Mouse (Mus musculus): ENCODE results near the gene Dnah14. TPM values are rescaled to one million over a fixed set of nuclear protein-coding genes. Genes with fewer than 3 reads are reported as not detected.

Dnah14 gene
- 1.9 and 2.2 TPM in 2 replicates for polyA plus RNA-seq (2016; fragmentation: Nextera tagmentation; extraction: Ambion mirVana)

DNA sequence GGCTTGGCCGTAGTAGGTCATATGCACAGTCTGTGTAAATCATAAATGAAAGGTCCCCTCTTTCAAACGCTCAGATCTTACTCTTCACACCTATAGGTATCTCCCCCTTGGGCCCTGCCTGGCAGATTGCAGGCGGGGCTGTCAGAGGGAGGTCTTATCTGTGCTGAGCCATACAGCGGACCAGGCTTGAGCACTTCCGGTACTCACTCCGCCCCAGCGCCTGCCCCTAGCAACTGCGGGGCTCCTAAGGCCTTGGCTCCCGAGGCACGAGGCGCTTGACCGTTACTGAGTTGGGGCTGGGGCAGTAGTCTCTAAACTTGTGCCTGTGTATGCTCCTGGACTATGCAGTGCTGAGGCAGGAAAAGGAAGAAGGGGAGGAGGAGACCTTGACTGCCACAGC lies at the start of gene Dnah14:
Gene Dnah14 (plus strand): TSS at position 238 of the 400 bp plus-strand sequence.
- Histone ChIP-seq H3K36me3 (replicated peaks) (no peaks in the 10 kb centered on the region), H3K27me3 (no peaks in the 10 kb centered on the region), H3K4me3 (replicated peaks) (no peak within 1 kb of the TSS), H3K9ac (no peak within 1 kb of the TSS), H3K27ac (no peak within 1 kb of the TSS), H3K9me3 (no peaks in the 10 kb centered on the region), H3K4me1 (no peaks in the 10 kb centered on the region), H3K4me2 (no peak within 1 kb of the TSS)
- 83% methylated on average over 12 of the region's 12 CpGs for WGBS
- no peak for ATAC-seq (ENCODE audit: low FRiP score)

DNA sequence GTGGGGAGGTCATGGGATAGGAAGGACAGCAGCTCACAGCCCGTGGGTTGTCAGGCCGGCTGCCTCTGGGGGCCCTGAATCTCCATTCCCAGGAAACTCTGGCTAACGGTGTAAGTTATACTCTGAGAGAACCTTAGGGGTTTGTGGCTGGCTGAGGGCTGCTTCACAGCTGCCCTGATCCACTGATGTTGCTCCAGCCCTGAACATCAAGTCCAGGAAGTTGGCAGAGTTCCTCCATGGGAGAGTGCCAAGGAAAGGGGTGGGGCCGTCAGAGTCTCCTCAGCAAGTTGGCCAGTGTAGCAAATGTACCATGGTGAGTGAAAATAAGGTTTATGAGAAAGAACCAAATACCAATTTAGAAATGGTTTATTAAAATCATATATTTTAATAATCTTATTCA lies 47.0 kb upstream of the Dnah14 start:
- H3K27me3 ChIP-seq = no peaks in the 10 kb centered on the region
- no peak overlapping the region for H3K4me3 ChIP-seq (replicated peaks)
- 81% methylated on average over 4 of the region's 4 CpGs for WGBS
- H3K27ac ChIP-seq = no peak overlapping the region
- no peak overlapping the region for H3K9ac ChIP-seq
- H3K36me3 ChIP-seq (replicated peaks) = no peaks in the 10 kb centered on the region
- no peak for ATAC-seq (ENCODE audit: low FRiP score)
- H3K9me3 ChIP-seq = no peaks in the 10 kb centered on the region
- no peak overlapping the region for H3K4me2 ChIP-seq
- H3K4me1 ChIP-seq = no peaks in the 10 kb centered on the region

DNA sequence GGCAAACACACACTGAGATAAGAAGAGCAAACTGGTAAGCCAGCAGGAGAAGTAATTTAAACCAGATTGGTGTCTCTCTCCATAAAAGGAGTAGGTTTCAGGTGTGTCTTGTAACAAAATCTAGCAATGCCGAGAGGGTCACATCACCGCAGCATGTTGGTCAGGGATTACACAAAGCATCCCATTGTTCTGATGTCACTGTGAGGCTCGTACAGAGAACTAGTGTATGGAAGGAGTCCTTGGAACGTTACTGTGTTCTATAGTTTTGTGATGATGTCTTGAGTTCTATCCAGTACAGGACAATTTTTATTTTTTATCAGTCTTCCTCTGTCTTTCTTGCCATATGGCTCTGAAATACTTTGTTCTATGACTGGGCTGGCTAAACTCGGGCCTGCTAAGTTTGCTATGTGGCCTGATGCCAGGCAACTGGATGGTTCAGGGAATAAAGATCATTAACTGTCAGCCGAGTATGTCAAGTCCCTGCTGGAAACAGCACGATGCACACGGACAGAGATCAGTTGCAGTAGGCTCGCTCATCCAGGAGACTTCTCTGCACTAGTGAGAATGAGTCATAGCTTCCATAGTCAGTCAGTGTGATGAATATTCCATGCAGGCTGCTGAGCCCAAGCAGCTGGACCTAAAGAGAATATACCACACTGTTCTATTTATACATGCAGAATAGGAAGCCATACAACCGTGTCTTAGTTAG lies 41.0 kb upstream of the Dnah14 start:
- H3K4me3 ChIP-seq (replicated peaks) = no peak overlapping the region
- no peak overlapping the region for H3K27ac ChIP-seq
- no peak for ATAC-seq (ENCODE audit: low FRiP score)
- H3K27me3 ChIP-seq = no peaks in the 10 kb centered on the region
- no peaks in the 10 kb centered on the region for H3K9me3 ChIP-seq
- no peak overlapping the region for H3K4me2 ChIP-seq
- 66% methylated on average over 10 of the region's 10 CpGs for WGBS
- no peak overlapping the region for H3K9ac ChIP-seq
- no peaks in the 10 kb centered on the region for H3K4me1 ChIP-seq
- H3K36me3 ChIP-seq (replicated peaks) = no peaks in the 10 kb centered on the region

DNA sequence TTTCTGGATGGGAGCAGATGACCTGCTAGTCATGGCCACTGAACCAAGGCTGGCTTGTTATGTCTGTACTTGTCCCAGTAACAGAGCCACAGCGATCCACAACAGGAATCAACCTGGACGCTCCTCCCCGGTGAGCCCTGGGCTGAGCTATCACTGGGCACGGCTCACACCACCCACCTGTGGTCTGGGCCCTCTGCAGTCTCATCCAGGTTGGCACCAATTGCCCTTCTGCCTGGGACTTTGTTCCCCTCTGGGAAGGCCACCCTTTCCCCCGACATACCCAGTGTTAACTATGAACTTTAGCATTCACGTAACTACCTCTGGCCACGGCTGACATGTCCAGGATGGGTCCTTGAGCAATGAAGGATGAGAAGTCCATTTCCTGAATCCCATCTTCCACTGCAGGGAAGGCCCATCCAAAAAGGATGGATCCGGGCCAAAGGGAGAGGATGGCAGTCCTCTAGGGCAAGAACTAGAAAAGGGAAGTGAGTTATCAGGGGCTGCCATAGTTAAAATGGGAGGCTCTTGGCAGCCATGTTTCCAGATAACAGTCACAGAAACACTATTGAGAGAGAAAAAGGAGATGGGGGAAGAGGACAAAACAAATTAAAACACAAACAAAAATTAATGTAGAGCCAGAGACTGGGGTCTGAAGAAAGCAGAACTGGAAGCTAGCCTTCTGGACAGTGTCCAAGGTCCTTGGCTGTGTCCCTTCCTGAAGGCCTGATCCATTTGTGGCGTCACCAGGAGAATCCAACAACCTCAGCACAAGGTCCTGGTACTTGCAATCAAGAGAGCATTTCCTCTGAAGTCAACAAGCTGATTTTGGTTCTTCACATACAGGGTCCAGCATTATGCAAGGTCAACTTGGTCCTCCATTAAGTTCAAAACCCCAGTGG lies 38.5 kb upstream of the Dnah14 start:
- no peak overlapping the region for H3K4me3 ChIP-seq (replicated peaks)
- H3K9ac ChIP-seq = no peak overlapping the region
- H3K9me3 ChIP-seq = no peaks in the 10 kb centered on the region
- no peak for ATAC-seq (ENCODE audit: low FRiP score)
- H3K36me3 ChIP-seq (replicated peaks) = no peaks in the 10 kb centered on the region
- H3K27ac ChIP-seq = no peak overlapping the region
- H3K4me1 ChIP-seq = no peaks in the 10 kb centered on the region
- 94% methylated on average over 9 of the region's 9 CpGs for WGBS
- no peaks in the 10 kb centered on the region for H3K27me3 ChIP-seq
- H3K4me2 ChIP-seq = no peak overlapping the region

DNA sequence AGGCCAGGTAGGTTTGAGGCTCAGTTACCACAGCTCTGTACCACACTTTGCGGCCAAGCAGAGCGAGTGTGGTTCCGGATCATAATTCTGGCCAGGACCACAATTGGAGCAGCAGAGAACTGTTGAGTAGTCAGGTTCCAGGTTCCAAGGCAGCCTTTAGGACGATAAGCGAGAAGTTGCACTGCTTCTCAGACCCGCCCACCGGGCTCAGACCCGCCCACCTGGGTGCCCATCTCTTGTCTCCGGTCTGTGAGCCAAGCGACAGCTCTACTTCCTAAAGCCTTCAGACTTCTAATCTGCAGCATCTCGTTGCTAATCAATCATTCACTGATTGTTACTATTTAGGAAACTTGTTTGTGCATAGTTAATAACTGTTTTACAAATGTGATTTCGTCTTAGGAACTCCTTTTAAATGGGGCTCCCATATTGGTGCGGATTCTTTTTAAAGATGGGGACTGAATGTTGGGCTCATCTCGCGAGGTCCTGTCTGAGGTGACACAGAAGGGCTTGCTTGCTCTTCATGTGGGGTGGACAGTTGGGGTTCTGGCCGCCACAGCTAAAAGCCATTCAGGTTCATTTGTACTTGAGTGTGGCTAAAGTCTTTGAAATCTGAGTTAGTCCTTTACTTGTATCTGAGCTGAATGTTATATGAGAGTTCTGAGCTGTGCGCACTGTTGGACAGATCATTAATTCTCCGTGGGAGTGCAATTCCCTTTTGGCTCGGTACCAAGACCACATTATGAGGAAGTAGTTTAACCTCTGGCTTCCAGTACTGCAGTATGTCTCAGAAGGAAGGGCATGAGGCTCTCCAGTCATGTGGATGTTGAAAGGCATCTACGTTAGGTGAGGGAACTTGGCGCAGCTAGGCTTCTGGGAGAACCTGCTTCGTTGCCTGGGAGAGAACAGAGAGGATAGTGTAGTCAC lies 36.3 kb upstream of the Dnah14 start:
- Histone ChIP-seq H3K9me3 (no peaks in the 10 kb centered on the region), H3K27me3 (0 out of 2 replicates have a peak, but pooled peaks cover 6% of the 10 kb centered on the region), H3K27ac (no peak overlapping the region), H3K4me2 (no peak overlapping the region), H3K4me3 (replicated peaks) (no peak overlapping the region), H3K36me3 (replicated peaks) (no peaks in the 10 kb centered on the region), H3K9ac (no peak overlapping the region), H3K4me1 (peaks cover 1% of the 10 kb centered on the region; the same call in 1 of the 2 replicates)
- ATAC-seq (ENCODE audit: low FRiP score) = no peak
- WGBS = 77% methylated on average over 22 of the region's 22 CpGs

DNA sequence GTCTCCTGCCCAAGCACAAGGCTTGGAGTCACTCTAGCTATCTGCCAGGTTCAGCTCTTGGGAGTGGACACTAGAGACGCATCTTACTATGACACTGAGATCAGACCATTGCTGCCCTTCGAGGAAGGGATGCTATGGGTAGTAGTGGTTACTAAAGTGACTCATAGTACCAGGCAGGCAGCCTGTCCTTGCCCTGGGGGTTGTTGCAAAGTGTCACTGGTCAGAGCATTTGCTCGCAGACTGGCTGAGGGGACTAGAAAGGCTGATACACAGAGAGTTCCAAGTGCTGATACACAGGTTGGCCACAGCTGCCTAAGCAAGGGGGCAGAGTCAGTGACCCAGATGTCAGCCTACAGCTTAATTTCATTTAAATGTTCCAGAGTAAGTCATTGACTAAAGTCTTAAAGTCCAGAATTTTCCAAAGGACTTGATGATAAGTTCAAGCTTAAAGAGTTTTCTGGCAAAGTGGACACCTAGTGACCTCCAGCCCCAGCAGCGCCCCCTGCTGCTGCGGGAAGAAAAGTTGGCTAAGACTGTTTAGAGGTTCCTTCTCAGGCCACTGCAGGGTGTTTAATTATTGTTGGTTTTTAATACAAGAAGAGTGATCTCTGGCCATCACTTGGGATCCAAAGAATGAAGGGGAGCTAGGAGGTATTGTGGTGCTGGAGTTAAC lies 32.5 kb upstream of the Dnah14 start:
- ATAC-seq (ENCODE audit: low FRiP score) = no peak
- Histone ChIP-seq H3K27me3 (0 out of 2 replicates have a peak, but pooled peaks cover 6% of the 10 kb centered on the region), H3K9me3 (no peaks in the 10 kb centered on the region), H3K36me3 (replicated peaks) (no peaks in the 10 kb centered on the region), H3K27ac (no peak overlapping the region), H3K4me2 (no peak overlapping the region), H3K4me1 (peaks cover 3% of the 10 kb centered on the region; the same call in 1 of the 2 replicates), H3K9ac (no peak overlapping the region), H3K4me3 (replicated peaks) (no peak overlapping the region)
- 69% methylated on average over 5 of the region's 5 CpGs for WGBS

DNA sequence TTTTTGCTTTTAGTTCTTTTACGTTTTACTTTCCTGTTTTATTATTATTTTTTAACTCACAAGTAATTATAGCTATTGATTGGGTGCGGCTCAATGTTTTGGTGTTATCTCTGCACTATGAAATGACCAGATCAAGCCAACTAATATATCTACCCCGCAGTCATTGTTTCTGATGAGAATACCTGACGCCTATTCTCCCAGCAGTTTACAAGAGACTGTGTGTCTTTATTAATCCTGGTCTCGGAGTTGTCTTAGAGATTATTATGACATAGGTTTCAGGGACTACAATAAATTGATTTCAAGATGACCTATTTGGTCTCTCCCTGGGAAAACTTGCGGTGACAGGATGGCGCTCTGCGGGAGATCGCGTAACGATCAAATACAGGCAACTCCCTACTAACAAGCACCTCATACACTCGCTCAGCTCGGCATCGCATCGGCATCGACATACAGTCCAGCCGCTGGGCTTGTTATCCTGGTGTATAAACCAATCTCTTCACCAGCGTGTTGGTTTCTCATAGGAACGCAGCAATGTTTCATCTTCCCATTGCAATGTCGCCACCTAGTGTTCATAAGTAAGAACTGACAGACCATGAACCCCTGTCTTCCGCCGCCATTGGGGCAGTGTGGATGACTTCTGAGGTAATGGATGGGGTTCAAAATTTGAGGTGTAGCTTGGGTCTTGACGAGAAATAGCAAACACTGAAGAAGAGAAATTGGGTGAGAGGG lies 31.2 kb upstream of the Dnah14 start:
- Histone ChIP-seq H3K9ac (no peak overlapping the region), H3K27me3 (0 out of 2 replicates have a peak, but pooled peaks cover 6% of the 10 kb centered on the region), H3K4me1 (peaks cover 3% of the 10 kb centered on the region; the same call in 1 of the 2 replicates), H3K36me3 (replicated peaks) (no peaks in the 10 kb centered on the region), H3K4me3 (replicated peaks) (no peak overlapping the region), H3K9me3 (no peaks in the 10 kb centered on the region), H3K27ac (no peak overlapping the region), H3K4me2 (peak overlapping the region; percentile 34)
- WGBS = 27% methylated on average over 23 of the region's 23 CpGs
- ATAC-seq (ENCODE audit: low FRiP score) = peak; percentile 86

DNA sequence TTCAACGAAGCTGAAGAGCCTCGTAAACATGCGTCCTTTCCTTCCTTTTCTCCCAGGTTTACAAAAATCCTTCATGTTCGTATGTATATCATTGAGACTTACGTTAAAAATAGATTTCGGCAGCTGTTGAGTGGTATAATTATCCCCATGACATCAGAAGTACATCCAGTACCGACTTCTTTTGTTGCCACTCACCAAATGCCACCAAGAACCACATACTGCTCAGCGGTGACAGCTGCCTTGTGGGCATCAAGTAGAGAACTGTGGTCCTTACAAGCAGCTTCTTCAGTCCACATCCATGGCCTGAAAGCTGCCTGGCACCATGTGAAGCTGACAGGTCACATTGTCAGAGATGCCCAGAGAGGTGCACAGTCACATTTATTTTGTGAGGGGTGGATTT lies 26.4 kb upstream of the Dnah14 start:
- 82% methylated on average over 8 of the region's 8 CpGs for WGBS
- H3K4me1 ChIP-seq = peaks cover 12% of the 10 kb centered on the region; the same call in 1 of the 2 replicates
- ATAC-seq (ENCODE audit: low FRiP score) = no peak

DNA sequence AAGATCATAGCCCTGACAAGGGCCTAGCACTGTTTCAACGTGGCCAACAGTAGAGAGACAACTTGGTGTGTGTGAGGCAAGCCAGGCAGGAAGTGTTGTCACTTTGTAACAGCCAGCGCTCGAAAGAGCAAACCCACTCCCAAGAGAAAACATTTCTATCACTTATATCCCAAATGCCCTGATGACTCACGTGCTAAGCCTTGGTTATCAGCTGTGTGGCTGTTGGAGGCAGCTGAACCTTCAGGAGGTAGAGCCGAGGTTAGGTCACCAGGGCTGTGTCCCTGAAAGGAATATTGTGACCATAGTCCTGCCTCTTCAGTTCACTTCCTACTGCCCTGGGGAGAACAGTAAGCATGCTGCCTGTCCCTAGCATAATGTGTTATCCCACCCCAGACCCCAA lies 25.5 kb upstream of the Dnah14 start:
- Histone ChIP-seq H3K4me1 (peaks cover 8% of the 10 kb centered on the region; the same call in 1 of the 2 replicates), H3K36me3 (replicated peaks) (no peaks in the 10 kb centered on the region), H3K9ac (no peak overlapping the region), H3K4me3 (replicated peaks) (no peak overlapping the region), H3K9me3 (no peaks in the 10 kb centered on the region), H3K27me3 (no peaks in the 10 kb centered on the region), H3K27ac (no peak overlapping the region), H3K4me2 (no peak overlapping the region)
- no peak for ATAC-seq (ENCODE audit: low FRiP score)
- WGBS = 75% methylated on average over 5 of the region's 5 CpGs

More for the DNA sequence above, 26.4 kb upstream of the Dnah14 start:
- Histone ChIP-seq H3K4me3 (replicated peaks) (no peak overlapping the region), H3K36me3 (replicated peaks) (no peaks in the 10 kb centered on the region), H3K9me3 (no peaks in the 10 kb centered on the region), H3K9ac (no peak overlapping the region), H3K4me2 (no peak overlapping the region), H3K27ac (no peak overlapping the region), H3K27me3 (no peaks in the 10 kb centered on the region)

DNA sequence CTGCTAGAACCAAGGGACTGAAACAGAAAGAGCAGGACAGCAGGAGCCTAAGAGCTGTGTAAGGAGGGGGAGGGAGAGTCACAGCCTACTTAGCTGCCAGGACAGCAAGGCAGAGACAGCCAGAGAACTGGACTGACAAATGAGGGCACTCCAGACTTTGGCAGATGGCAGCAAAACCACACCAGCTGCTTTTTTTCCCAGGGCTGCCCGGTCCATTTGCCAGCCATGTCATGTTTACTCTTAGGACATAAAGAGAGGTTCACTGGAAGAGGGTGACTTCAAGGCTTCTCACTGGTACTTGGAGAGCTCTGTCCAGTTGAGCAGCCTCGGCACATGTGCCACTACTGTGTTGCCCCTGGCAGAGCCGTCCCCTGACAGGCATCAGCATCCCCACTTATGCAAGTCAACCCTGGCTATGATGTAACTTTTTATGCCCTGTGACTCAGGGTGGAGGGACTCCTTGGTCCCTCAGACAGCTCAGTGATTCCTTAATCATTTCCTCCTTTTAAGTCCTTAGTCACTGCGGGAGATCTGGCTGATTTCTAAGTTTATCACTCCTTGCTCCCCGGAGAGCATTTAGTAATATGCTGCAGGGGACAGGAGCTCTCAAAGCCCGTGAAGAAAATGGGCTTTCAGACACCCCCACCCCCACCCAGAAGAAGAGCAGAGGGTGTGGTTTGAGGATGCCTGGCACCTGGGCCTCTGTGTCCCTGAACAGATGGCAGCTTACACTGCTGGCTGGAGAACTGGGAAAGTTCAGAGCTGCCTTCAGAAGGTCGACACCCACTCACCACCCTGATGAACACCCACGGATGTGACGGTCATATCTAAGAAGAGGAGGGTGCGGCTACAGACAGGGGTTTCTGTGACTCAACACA lies 23.6 kb upstream of the Dnah14 start:
- no peaks in the 10 kb centered on the region for H3K27me3 ChIP-seq
- no peak for ATAC-seq (ENCODE audit: low FRiP score)
- peaks cover 8% of the 10 kb centered on the region; the same call in 1 of the 2 replicates for H3K4me1 ChIP-seq
- no peaks in the 10 kb centered on the region for H3K9me3 ChIP-seq
- 44% methylated on average over 10 of the region's 10 CpGs for WGBS
- no peak overlapping the region for H3K4me3 ChIP-seq (replicated peaks)
- no peak overlapping the region for H3K4me2 ChIP-seq
- no peak overlapping the region for H3K9ac ChIP-seq
- H3K27ac ChIP-seq = no peak overlapping the region
- H3K36me3 ChIP-seq (replicated peaks) = no peaks in the 10 kb centered on the region

Data from forebrain, embryonic 12.5 days (tissue).